Mouse (Mus musculus) liver, postnatal 0 days (tissue): ENCODE results near the gene Rgs12. TPM values are rescaled to one million over a fixed set of nuclear protein-coding genes. Genes with fewer than 3 reads are reported as not detected.

Experiments used
- ATAC-seq: fragments of 200-750 bp; cut with Nextera tagmentation; 2 replicates; pipeline ENCODE4 v1.8.0; 2017; ENCODE audit warnings: mild to moderate bottlenecking, moderate library complexity
- DNase-seq: peaks from one replicate; pipeline ENCODE4 v3.0.0-alpha.2; 2016
- H3K27ac ChIP-seq: fragments of 300-500 bp; sonication (generic); 2 replicates; pipeline ENCODE4 v1.5.1; 2014; ENCODE audit warnings: antibody characterized with exemption, moderate library complexity, mild to moderate bottlenecking, low read depth
- H3K27me3 ChIP-seq: fragments of 300-500 bp; sonication (generic); 2 replicates; pipeline ENCODE4 v1.6.1; 2014; ENCODE audit warnings: low read length, control low read depth, mixed read lengths; ENCODE audit not compliant: insufficient read depth
- H3K36me3 ChIP-seq: fragments of 300-500 bp; sonication (generic); replicated peaks from 2 replicates; pipeline ENCODE4 v1.6.1; 2014; ENCODE audit warnings: mild to moderate bottlenecking, control low read depth, low read length, moderate library complexity, mixed read lengths; ENCODE audit not compliant: insufficient read depth
- H3K4me1 ChIP-seq: fragments of 300-500 bp; sonication (generic); 2 replicates; pipeline ENCODE4 v1.6.1; 2014; ENCODE audit warnings: antibody characterized with exemption, mild to moderate bottlenecking, control low read depth; ENCODE audit not compliant: insufficient read depth
- H3K4me2 ChIP-seq: fragments of 300-500 bp; sonication (generic); 2 replicates; pipeline ENCODE4 v1.6.1; 2014; ENCODE audit warnings: low read depth, mild to moderate bottlenecking, low read length, moderate library complexity, mixed read lengths
- H3K4me3 ChIP-seq: fragments of 300-500 bp; sonication (generic); 2 replicates; pipeline ENCODE4 v1.5.1; 2014; ENCODE audit warnings: low read depth, low read length
- H3K9ac ChIP-seq: fragments of 300-500 bp; sonication (generic); replicated peaks from 2 replicates; pipeline ENCODE4 v1.6.1; 2014; ENCODE audit warnings: mild to moderate bottlenecking, moderate library complexity
- H3K9me3 ChIP-seq: fragments of 300-500 bp; sonication (generic); 2 replicates; pipeline ENCODE4 v1.6.1; 2016; ENCODE audit warnings: mild to moderate bottlenecking, control low read depth, low read length, mixed read lengths
- CTCF ChIP-seq: sonication (generic); IDR thresholded peaks from 2 replicates; pipeline ENCODE4 v1.5.1; 2016; ENCODE audit warnings: antibody characterized with exemption, low read depth
- EP300 ChIP-seq: IDR thresholded peaks from 2 replicates; pipeline ENCODE4 v1.6.1; 2016; ENCODE audit warnings: antibody characterized with exemption, low read depth, mild to moderate bottlenecking
- WGBS: fragments of 180-500 bp; shearing (Covaris S2); extraction: QIAGEN DNeasy Blood & Tissue Kit; methylation state at CpG from one replicate; pipeline ENCODE4 v1.1.7; 2014; ENCODE audit not compliant: insufficient replicate concordance; 5-methylcytosine and 5-hydroxymethylcytosine counted together
- polyA plus RNA-seq: library from polyadenylated mRNA; unstranded; fragments of >200 nt; fragmentation: Nextera tagmentation; extraction: Ambion mirVana; gene quantifications from 2 replicates; pipeline ENCODE4 v1.2.1, GENCODE M21; 2015

Rgs12 gene
- polyA plus RNA-seq, 1 experiment from 2014 or later = 7.3 TPM

DNA sequence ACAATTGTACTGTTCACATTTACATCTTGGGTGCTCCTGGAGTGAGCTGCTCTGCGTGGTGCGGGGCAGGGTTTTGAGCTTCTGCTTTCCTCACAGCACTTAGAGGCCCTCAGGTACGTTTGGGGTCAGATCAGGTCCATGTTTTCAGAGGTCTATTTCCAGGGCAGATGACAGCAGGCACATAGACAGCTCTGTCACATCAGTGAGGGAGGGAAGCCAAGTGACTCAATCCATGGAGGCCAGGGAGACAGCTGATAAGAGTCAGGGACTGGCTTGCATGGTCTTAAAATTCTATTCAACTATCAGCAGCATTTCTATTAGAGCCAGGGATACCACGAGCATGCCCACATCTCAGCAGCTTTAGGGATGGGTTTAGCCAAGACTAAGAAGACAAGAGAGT is 59.9 kb downstream of the Rgs12 start:
- TF ChIP-seq EP300 (no peak), CTCF (no peak)
- H3K4me1 ChIP-seq = peaks cover 4% of the 10 kb centered on the region
- WGBS = 87% methylated on average over 4 of the region's 4 CpGs
- H3K27me3 ChIP-seq = no peaks in the 10 kb centered on the region
- no peaks in the 10 kb centered on the region for H3K9me3 ChIP-seq
- no peak overlapping the region for H3K4me3 ChIP-seq
- DNase-seq (no peak), ATAC-seq (no peak)
- H3K9ac ChIP-seq = no peak overlapping the region
- H3K36me3 ChIP-seq = peaks cover 6% of the 10 kb centered on the region; the same call in 1 of the 2 replicates
- H3K4me2 ChIP-seq = no peak overlapping the region
- no peak overlapping the region for H3K27ac ChIP-seq

DNA sequence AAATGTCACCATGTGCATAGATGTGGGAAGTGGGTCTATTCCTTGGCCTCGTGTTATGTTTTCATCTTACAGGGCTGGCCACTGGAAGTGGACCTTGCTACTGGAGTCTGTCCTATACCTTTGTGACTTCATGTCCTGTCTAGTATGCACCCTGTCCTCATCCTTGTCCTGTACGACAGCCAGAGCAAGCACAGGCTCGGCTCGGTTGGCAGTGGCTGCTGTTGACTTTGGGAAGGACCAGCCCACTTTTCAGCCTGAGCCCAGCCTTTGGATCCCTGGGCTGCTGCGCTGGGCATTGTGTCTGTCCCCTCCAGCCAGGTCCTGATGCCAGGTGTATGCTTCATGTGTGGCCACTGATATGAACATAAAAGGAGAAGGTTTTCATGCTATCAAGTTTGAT is 61.4 kb downstream of the Rgs12 start:
- ATAC-seq (peak; percentile 89), DNase-seq (peak; percentile 62)
- Histone ChIP-seq H3K36me3 (peaks cover 6% of the 10 kb centered on the region; the same call in 1 of the 2 replicates), H3K9me3 (no peaks in the 10 kb centered on the region), H3K4me2 (no peak overlapping the region), H3K27ac (no peak overlapping the region), H3K27me3 (no peaks in the 10 kb centered on the region), H3K4me3 (no peak overlapping the region), H3K4me1 (peaks cover 4% of the 10 kb centered on the region), H3K9ac (no peak overlapping the region)
- 62% methylated on average over 5 of the region's 5 CpGs for WGBS
- TF ChIP-seq EP300 (no peak; the same call in 1 of the 2 replicates), CTCF (no peak)

DNA sequence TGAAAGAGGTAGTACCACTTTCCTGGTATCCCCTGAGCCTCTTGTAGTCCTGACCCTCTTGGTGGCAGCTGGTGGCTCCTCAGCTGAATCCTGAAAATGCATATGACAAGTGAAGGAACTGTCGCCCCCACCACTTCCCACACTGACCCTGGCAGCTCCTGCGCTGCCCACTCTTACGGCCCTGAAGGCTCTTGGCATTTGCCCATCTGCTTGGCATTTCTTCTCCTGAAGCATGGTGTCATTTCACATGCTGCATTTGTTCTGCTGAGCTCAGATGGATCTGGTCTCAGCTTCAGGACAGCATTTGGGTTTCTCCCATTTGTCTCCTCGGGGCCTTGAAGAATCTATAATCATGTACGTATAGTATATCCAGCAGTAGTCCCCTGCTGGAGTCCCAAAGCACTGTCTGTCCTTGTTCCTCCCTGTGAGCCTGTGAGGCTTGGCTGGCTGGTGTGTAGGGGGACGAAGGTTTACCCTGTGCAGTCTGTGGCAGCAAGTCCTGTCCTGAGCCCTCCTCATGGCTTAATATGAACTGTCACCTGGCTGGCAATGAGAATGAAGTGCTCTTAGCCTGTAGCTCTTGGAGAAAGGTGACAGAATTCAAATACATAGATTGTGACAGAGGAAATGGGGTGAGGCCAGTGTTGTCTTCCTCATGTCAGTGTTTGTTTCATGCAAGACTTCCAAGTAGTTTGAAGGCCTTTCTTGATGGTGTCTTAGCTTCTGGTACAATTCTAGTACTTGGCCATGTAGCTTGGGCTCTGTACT is 62.1 kb downstream of the Rgs12 start:
- 89% methylated on average over 6 of the region's 6 CpGs for WGBS

DNA sequence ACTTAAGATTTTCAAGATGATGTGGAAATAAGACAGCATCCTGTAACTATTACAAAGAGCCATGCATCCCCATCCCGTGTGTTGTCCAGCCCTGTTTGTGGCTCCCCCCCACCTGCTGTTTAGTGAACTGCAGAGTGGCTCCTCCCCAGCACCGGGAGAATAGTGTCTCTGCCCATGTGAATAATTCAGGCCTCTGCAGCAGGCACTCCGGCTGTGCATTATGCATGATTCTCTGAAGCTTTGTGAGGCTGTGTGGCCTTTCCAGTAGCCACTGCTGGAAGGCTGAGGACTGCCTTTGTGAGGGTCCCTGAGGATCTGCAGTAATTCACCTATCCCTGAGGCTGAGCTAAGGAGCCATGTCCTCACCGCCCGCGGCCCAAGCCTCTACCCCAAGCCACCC is 64.8 kb downstream of the Rgs12 start:
- DNase-seq (no peak), ATAC-seq (no peak)
- Histone ChIP-seq H3K27me3 (no peaks in the 10 kb centered on the region), H3K27ac (no peak overlapping the region), H3K4me1 (peaks cover 4% of the 10 kb centered on the region), H3K4me2 (no peak overlapping the region), H3K9ac (no peak overlapping the region), H3K4me3 (no peak overlapping the region), H3K36me3 (peaks cover 8% of the 10 kb centered on the region; the same call in 1 of the 2 replicates), H3K9me3 (no peaks in the 10 kb centered on the region)
- TF ChIP-seq CTCF (no peak), EP300 (no peak)
- WGBS = 86% methylated on average over 6 of the region's 6 CpGs

More for the DNA sequence above, 62.1 kb downstream of the Rgs12 start:
- no peak for DNase-seq
- H3K9ac ChIP-seq = no peak overlapping the region; the same call in 1 of the 2 replicates
- H3K9me3 ChIP-seq = no peaks in the 10 kb centered on the region
- peaks cover 8% of the 10 kb centered on the region; the same call in 1 of the 2 replicates for H3K36me3 ChIP-seq
- H3K4me2 ChIP-seq = no peak overlapping the region
- peaks cover 4% of the 10 kb centered on the region for H3K4me1 ChIP-seq
- no peaks in the 10 kb centered on the region for H3K27me3 ChIP-seq
- no peak overlapping the region for H3K4me3 ChIP-seq
- no peak overlapping the region for H3K27ac ChIP-seq
- TF ChIP-seq EP300 (no peak), CTCF (no peak)
- no peak for ATAC-seq

DNA sequence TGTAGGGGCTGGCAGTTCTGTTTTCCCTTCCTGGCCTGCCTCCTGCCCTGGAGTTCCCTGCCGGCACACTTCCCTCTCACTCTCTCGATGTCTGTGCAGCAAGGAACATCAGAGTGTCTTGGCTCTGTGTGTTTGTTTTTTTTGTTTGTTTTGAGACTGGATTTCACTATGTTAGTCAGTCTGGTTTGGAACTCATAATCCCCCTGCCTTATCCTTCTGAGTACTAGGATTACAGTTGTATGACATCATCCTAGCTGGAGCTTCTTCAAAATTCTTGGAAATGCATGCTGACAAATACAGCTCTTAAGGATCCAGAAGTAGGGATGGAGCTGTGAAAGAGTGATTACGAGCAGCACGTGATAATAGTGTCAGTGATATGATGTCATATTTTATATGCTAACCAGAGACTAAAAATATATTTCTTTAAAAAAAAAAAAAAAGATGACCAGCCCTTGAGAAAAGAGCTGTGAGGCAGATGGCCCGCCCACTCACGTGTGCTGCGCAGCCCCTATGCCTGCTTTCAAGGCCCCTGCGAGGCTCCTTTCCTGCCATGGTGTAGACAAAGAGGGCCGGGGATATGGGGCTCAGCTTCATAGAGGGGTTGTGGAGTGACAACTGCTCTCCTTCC is 70.5 kb downstream of the Rgs12 start:
- TF ChIP-seq CTCF = no peak
- TF ChIP-seq EP300 = no peak
- no peaks in the 10 kb centered on the region for H3K9me3 ChIP-seq
- no peaks in the 10 kb centered on the region for H3K27me3 ChIP-seq
- no peaks in the 10 kb centered on the region for H3K4me1 ChIP-seq
- 81% methylated on average over 9 of the region's 9 CpGs for WGBS
- H3K4me2 ChIP-seq = no peak overlapping the region
- DNase-seq (no peak), ATAC-seq (no peak)
- no peak overlapping the region for H3K4me3 ChIP-seq
- peaks cover 6% of the 10 kb centered on the region for H3K36me3 ChIP-seq
- no peak overlapping the region for H3K27ac ChIP-seq
- H3K9ac ChIP-seq = no peak overlapping the region

DNA sequence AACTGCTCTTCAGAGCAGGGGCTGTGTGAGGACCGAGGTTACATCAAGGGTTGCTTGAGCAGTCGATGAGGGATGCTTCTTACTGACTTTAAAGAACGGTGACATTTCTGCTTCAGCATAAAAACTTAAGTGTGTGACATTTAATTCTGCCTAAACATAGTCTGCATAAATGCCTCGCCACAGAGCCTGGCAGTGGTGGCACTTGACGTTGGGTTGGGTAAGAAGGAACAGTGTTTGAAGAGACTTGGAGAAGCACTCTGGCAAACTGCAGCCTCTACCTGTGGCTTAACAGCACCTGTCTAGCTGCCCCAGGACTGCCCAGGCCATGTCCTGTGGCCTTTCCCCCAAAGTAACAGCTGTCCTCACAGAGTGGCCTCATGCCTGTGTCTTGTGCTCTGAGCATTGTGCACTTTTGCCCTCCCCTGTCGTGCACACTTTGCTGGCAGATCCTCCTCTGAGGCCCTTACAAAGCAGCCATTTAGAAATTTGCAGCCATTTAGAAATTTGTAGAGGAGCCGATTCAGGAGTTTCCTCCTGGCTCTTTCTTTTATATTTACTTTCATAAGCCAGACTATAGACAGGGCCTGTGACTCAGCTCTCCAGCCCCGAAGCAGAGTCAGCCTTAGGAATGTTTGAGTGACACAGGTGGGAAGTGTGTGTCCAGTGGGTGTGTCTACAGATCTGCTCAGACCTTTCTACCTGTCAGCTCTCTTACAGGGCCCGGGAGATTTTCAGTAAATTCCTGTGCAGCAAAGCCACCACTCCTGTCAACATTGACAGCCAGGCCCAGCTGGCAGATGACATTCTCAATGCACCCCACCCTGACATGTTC is 71.4 kb downstream of the Rgs12 start:
- Histone ChIP-seq H3K27ac (no peak overlapping the region), H3K9ac (no peak overlapping the region), H3K4me3 (no peak overlapping the region), H3K4me2 (no peak overlapping the region), H3K36me3 (peaks cover 6% of the 10 kb centered on the region), H3K4me1 (no peaks in the 10 kb centered on the region), H3K27me3 (no peaks in the 10 kb centered on the region), H3K9me3 (no peaks in the 10 kb centered on the region)
- 81% methylated on average over 9 of the region's 9 CpGs for WGBS
- DNase-seq (no peak), ATAC-seq (no peak; the same call in 1 of the 2 replicates)
- TF ChIP-seq EP300 (no peak), CTCF (no peak)
